Mouse (Mus musculus): Measurements from ENCODE around the gene Adamtsl1.

GRCm38 (mm10) chr4:86397470-86397869 is 883.5 kb downstream of the Adamtsl1 start:
- no peak for TF ChIP-seq MAX (IDR thresholded peaks at IDR 0.05)
- TF ChIP-seq CTCF (IDR thresholded peaks at IDR 0.05; ENCODE audit: control insufficient read depth, insufficient read depth, insufficient read length), result no peak
